Mouse (Mus musculus) left cerebral cortex, adult 8-10 months (tissue): Measurements from ENCODE around the gene Ksr2. TPM values are rescaled to one million over a fixed set of nuclear protein-coding genes. Genes with fewer than 3 reads are reported as not detected.
"Not testable (repeated sequence)": the region's sequence is repeated elsewhere in the genome, so short reads cannot be mapped to it uniquely, and the experiment has no call there.

Experiments
- DNase-seq, 2 experiments: peaks; one replicate each; pipeline ENCODE4 v3.0.0; 2022; ENCODE audit warnings: low spot score in 2 of 2
- total RNA-seq, 4 experiments: library from RNA; stranded (reverse); gene quantifications; 2 replicates each; pipeline ENCODE4 v1.2.4; 2022

Ksr2 gene
- total RNA-seq = 10 to 100 TPM; 40.3 to 43.9 (median 41.3) TPM

DNA sequence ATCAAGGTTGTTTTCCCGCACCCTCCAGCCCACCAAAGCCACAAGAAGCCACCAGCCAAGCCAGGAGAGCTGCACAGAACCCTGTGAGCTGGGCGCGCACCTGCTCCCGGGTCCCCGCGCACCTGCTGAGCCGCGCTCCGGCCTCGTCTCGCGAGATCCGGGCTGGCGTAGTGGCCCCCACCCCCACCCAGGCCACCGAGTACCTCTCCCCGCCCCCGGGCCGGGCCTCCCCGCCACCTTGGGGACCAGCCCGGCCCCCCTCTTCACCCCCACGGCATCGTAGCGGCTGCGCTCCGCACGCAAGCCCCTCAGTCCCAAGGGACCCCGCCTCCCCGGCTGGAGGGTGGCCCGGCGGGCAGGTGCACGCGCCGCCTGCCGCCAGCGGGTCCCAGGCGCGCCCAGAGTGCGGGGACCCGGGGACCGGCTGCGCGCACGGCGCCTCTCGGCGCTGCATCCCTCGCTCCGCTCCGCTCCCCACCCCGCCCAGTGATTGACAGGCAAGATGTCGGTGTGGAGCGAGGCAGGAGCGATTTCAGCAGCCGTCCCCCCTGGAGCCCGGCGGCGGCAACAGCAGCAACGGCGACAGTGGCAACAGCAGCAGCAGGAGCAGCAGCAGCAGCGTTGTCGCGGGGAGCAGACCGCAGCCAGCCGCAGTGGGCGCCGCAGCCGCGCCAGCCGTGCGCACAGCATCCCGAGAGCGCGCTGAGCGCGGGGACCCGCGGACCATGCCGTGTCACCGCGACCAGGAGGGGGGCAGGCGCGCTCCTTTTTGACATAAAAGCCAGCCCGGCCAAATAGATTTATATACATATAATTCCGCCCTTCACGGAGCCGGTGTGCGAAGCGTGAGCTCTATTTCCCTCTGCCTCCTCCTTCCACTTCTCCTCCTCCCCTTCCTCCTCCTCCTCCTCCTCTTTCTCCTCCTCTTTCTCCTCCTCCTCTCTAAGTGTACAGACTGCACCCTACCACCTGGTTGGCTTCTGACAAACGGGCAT lies at the start of gene Ksr2:
Gene Ksr2 (plus strand): TSS at position 494 of the 995 bp plus-strand sequence.
- peak; percentile 59 to 77 for DNase-seq

- DNase-seq = no peak
Observed at GRCm38 (mm10) chr5:117364821-117365220, 49.0 kb upstream of the Ksr2 start.

DNA sequence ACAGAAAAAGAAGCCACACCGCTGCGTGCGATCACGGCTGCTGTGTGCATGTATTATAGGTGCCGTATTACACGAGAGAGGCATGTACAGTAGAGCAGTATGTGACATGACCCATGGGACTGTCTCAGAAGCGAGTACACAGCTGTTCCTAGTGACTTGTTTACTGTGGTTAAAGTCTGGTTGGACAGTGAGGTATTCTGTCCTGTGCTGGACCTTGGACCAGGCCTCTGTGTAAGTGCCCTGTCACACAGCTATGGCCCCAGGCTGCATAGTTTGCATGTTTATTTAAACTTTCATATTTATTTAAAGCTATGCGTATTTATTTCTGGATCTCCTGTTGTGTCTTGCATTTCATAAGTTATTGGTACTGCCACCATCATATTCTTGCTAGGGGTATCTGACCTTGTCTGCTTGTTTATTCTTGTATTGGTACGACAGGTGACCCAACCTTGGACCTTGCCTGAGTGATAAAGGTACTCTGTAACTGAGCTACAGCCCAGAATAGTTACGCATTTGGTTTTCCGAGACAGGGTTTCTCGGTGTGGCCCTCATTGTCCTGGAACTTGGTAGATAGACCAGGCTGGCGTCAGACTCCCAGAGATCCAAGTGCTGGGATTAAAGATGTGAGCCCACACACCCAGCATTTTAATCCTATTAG lies 47.8 kb upstream of the Ksr2 start:
- DNase-seq = no peak

DNA sequence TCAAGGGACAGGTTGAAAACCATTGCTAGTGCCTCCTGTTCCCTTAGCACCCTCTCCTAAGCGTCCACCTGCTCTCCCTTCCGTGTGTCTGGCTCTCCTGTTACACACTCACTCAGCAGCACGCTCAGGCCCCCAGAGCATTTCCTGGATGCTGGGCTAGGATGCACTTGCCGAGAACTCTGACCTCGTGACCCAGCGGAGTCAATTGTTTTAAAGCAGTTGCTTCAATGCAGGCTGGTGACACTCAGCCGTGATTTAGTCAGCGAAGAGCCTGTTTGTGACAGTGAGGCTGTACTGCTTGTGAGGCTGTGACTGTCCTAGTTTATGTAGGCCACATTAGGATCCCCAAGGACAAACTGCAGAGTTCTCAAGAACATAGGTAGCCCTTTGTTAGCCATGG lies 46.6 kb upstream of the Ksr2 start:
- DNase-seq = no peak

GRCm38 (mm10) chr5:117370592-117370991 lies 43.2 kb upstream of the Ksr2 start:
- DNase-seq = no peak

- no peak for DNase-seq
Observed at GRCm38 (mm10) chr5:117373418-117373817, 40.4 kb upstream of the Ksr2 start.

GRCm38 (mm10) chr5:117374372-117375049 lies 39.3 kb upstream of the Ksr2 start:
- DNase-seq = no peak

GRCm38 (mm10) chr5:117376331-117376761 lies 37.5 kb upstream of the Ksr2 start:
- no peak for DNase-seq

DNA sequence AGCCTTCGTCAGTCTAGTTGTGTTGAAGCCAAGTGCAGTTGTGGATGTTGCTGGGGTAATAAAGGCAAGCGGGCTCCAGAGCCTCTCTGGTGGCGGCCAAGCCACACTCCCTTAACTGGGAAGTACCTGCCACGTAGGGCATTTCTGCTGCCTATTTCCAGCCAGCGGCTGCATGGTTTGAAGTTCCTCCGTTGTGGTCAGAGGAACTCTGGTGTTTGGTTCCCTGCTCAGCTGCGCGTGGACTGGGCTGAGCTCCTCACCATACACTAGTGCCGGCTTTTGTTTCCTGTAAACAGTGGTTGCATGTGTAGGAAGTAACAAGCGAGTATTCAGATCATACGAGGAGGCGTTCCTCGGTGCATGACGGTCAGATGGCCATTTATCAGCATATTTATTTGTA lies 36.1 kb upstream of the Ksr2 start:
- DNase-seq = not testable (repeated sequence)

- DNase-seq = no peak
Observed at GRCm38 (mm10) chr5:117380199-117380598, 33.6 kb upstream of the Ksr2 start.

- no peak for DNase-seq
Observed at GRCm38 (mm10) chr5:117381785-117382184, 32.0 kb upstream of the Ksr2 start.

DNA sequence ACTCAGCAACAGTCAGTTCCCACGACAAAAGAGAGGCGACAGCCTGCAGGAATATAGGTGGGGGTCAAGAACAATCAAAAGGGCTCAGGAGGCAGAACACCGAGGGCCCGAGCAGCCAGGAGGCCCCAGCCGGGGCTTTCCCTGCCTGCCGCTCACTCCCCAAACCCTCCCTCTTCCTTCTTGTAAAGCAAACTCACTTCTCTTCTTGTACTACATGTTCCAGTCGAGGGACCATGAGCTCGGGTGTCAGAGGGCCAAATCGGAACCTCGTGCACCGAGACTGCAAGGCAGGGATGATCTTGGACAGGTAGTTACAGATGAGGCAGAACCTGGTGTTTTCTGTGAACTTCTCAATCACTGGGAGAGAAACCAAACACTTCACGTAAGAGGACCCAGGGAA lies 30.6 kb upstream of the Ksr2 start:
- DNase-seq = no peak

DNA sequence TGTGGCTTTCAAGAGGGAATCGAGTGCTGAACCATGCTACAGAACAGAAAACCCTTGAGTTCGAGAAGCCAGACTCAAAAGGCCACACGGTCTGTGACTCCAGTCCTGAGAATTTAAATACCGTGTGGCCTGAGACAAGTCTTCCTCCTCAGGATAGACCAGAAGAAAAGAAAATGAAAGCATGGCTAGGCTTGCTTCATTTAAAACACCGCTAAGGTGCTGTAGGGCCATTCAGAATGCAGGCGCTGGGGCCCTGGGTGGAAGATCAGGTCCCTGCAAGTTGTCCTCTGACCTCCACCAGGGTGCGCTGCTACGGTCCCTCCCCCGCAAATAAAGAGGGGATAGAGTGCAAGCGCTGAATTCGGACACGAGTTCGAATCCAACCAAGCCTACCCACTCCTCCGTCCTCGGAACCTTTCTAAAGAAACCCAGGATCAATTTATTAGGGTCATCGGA lies 25.5 kb upstream of the Ksr2 start:
- no peak for DNase-seq

GRCm38 (mm10) chr5:117388877-117389276 lies 24.9 kb upstream of the Ksr2 start, which contains the start of gene Rfc5:
TSS of gene Rfc5 (minus strand) at chr5:117389047.
- peak; percentile 78 to 93 for DNase-seq

DNA sequence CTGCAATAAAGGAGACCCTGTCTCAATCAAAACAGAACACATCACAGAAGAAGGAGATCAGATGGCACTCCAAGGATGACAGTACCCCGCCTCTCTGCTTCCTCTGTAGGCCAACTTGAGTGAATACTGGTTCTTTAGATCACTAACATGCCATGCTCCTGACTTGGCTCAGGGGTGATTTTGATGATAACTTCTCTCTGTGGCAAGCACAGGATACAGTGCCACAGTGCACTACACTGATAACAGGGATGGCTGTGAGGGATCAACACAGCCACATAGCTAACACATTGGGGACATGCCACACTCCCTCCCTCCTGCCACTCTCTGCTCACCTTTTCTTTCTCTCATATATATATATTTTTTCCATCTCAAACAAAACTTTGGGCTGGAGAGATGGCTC lies 22.9 kb upstream of the Ksr2 start:
- no peak for DNase-seq

- no peak for DNase-seq
Observed at GRCm38 (mm10) chr5:117395834-117396233, 18.0 kb upstream of the Ksr2 start.

DNA sequence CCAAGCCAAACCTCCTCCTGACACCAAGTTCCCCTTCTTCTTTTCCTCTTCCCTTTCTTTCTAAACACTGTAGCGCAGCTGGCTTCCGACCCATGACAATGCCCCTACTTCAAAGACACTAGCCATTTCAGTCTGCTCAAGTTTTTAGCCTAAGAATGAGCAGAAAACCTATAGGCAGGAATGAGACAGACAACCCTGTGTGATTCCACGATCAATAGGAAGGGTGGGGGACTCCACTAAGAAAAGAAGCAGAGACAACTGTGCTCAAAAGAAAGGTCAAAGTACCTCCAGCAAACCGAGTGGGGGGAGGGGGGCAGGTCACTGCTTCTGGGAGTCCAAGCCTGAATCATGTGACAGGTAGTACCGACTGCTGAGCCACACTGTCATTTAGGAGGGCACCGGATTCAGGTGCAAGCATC lies 17.2 kb upstream of the Ksr2 start:
- no peak for DNase-seq

- DNase-seq = no peak
Observed at GRCm38 (mm10) chr5:117397371-117397770, 16.4 kb upstream of the Ksr2 start.

GRCm38 (mm10) chr5:117398007-117398550 lies 15.7 kb upstream of the Ksr2 start:
- DNase-seq = no peak

DNA sequence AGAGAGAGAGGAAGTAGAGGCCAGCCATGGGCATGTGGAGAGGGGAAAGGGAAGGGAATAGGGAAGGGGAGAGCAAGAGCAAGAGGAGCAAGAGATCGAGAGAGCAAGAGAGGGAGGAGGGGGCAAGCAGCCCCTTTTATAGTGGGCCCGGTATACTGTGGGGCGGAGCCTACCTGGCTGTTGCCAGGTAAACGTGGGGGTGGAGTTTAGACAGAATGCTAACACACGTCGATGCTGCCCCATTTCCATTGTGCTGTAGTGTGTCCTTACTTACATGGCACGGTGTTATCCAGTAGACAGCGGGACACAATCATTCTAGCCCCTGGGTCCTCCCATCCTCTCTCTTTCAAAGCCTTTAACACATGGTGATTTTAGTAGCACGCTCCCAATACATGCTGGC lies 14.5 kb upstream of the Ksr2 start:
- DNase-seq = no peak

- no peak for DNase-seq
Observed at GRCm38 (mm10) chr5:117403609-117404008, 10.2 kb upstream of the Ksr2 start.
